Mouse (Mus musculus) kidney, embryonic 16.5 days (tissue): ENCODE data around the gene Olfr1395. TPM values are rescaled to one million over a fixed set of nuclear protein-coding genes. Genes with fewer than 3 reads are reported as not detected.

ENCODE experiments used
- ATAC-seq: fragments of 200-750 bp; cut with Nextera tagmentation; 2 replicates; pipeline ENCODE4 v1.8.0; 2017; ENCODE audit warnings: moderate TSS enrichment; ENCODE audit not compliant: low FRiP score, low TSS enrichment
- H3K27ac ChIP-seq: fragments of 300-500 bp; sonication (generic); 2 replicates; pipeline ENCODE4 v1.5.1; 2014; ENCODE audit warnings: low read length
- H3K27me3 ChIP-seq: fragments of 300-500 bp; sonication (generic); 2 replicates; pipeline ENCODE4 v1.6.1; 2014; ENCODE audit warnings: low read length, control low read depth, mixed read lengths; ENCODE audit not compliant: insufficient read depth
- H3K36me3 ChIP-seq: fragments of 300-500 bp; sonication (generic); 2 replicates; pipeline ENCODE4 v1.6.1; 2014; ENCODE audit warnings: low read length, control low read depth, mixed read lengths; ENCODE audit not compliant: insufficient read depth
- H3K4me1 ChIP-seq: fragments of 300-500 bp; sonication (generic); 2 replicates; pipeline ENCODE4 v1.6.1; 2014; ENCODE audit warnings: low read length, control low read depth, mixed read lengths; ENCODE audit not compliant: insufficient read depth
- H3K4me2 ChIP-seq: fragments of 300-500 bp; sonication (generic); replicated peaks from 2 replicates; pipeline ENCODE4 v1.6.1; 2014; ENCODE audit warnings: low read depth, low read length
- H3K4me3 ChIP-seq: fragments of 300-500 bp; sonication (generic); 2 replicates; pipeline ENCODE4 v1.5.1; 2014; ENCODE audit warnings: mild to moderate bottlenecking, low read length
- H3K9ac ChIP-seq: fragments of 300-500 bp; sonication (generic); replicated peaks from 2 replicates; pipeline ENCODE4 v1.6.1; 2014; ENCODE audit warnings: low read length
- H3K9me3 ChIP-seq: fragments of 300-500 bp; sonication (generic); 2 replicates; pipeline ENCODE4 v1.6.1; 2016; ENCODE audit warnings: low read length, control low read depth
- WGBS: fragments of 180-500 bp; shearing (Covaris S2); extraction: QIAGEN DNeasy Blood & Tissue Kit; methylation state at CpG from one replicate; pipeline ENCODE4 v1.1.7; 2014; 5-methylcytosine and 5-hydroxymethylcytosine counted together
- polyA plus RNA-seq: library from polyadenylated mRNA; unstranded; fragments of >200 nt; fragmentation: Nextera tagmentation; extraction: Ambion mirVana; gene quantifications from 2 replicates; pipeline ENCODE4 v1.2.1, GENCODE M21; 2015

Olfr1395 gene
- polyA plus RNA-seq, 1 experiment from 2014 or later, result not detected

DNA sequence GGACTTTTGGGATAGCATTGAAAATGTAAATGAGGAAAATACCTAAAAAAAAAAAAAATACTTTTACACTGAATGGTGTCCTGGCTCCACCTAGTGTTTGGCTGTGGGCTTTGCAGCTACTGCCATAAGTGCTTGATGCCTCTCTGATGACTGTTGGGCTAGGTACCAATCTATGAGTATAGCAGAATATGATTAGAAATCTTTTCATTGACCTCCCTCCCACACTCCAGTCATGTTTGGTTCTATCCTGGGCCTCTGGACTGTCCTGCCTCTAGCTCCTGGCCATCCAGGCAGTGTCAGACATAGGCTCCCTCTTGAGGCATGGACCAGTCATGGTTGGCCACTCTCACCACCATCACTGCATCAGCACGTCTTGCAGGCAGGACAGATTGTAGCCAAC is 33.2 kb upstream of the Olfr1395 start:
- Histone ChIP-seq H3K9ac (no peak overlapping the region), H3K27me3 (no peaks in the 10 kb centered on the region), H3K4me2 (no peak overlapping the region), H3K4me1 (no peaks in the 10 kb centered on the region), H3K4me3 (no peak overlapping the region), H3K36me3 (no peaks in the 10 kb centered on the region), H3K27ac (no peak overlapping the region), H3K9me3 (no peaks in the 10 kb centered on the region)
- no peak for ATAC-seq
- 20% methylated on average over 1 of the region's 1 CpGs for WGBS

GRCm38 (mm10) chr11:49111000-49111399 is 31.1 kb upstream of the Olfr1395 start:
- Histone ChIP-seq H3K9ac (no peak overlapping the region), H3K36me3 (no peaks in the 10 kb centered on the region), H3K27ac (no peak overlapping the region), H3K9me3 (no peaks in the 10 kb centered on the region), H3K4me2 (no peak overlapping the region), H3K4me3 (no peak overlapping the region), H3K4me1 (no peaks in the 10 kb centered on the region), H3K27me3 (no peaks in the 10 kb centered on the region)
- no peak for ATAC-seq
- 78% methylated on average over 1 of the region's 1 CpGs for WGBS

DNA sequence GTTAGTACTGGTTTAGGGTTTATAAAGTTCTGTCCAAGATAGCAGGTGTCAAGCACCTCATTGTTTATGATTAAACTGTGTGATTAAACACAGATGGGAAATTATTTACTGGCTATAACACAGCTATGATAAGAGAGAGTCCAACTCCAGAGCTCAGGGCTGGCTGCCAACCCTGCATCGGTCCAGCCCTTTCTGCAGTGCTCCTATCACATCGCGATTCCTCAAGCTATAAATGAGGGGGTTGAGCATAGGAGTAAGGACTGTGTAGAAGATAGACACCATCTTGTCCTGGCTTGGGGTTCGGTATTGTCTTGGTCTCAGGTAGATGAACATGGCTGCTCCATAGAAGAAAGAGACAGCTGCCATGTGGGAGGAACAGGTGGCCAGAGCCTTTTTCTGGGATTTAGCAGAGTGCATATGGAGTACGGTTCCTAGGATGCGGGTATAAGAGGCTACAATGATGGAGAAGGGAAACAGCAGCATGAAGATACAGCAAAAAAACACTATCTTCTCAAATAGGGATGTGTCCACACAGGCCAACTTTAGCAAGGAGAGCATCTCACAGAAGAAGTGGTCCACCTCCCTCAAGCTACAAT is 29.4 kb upstream of the Olfr1395 start:
- Histone ChIP-seq H3K36me3 (no peaks in the 10 kb centered on the region), H3K9ac (no peak overlapping the region), H3K4me2 (no peak overlapping the region), H3K4me1 (no peaks in the 10 kb centered on the region), H3K4me3 (no peak overlapping the region), H3K27me3 (no peaks in the 10 kb centered on the region), H3K9me3 (no peaks in the 10 kb centered on the region), H3K27ac (no peak overlapping the region)
- ATAC-seq, result no peak
- WGBS, result 73% methylated on average over 6 of the region's 6 CpGs

- Histone ChIP-seq H3K9me3 (no peaks in the 10 kb centered on the region), H3K27ac (no peak overlapping the region), H3K4me2 (no peak overlapping the region), H3K36me3 (no peaks in the 10 kb centered on the region), H3K4me1 (no peaks in the 10 kb centered on the region), H3K9ac (no peak overlapping the region), H3K4me3 (no peak overlapping the region), H3K27me3 (no peaks in the 10 kb centered on the region)
- no peak for ATAC-seq
- WGBS, result 60% methylated on average over 2 of the region's 2 CpGs
Measured at GRCm38 (mm10) chr11:49114158-49114557, 27.9 kb upstream of the Olfr1395 start.

GRCm38 (mm10) chr11:49114774-49115173 is 27.3 kb upstream of the Olfr1395 start, which contains the start of gene Olfr1396:
Gene Olfr1396 (minus strand): TSS chr11:49114874.
- Histone ChIP-seq H3K4me1 (no peaks in the 10 kb centered on the region), H3K27me3 (no peaks in the 10 kb centered on the region), H3K9me3 (no peaks in the 10 kb centered on the region), H3K36me3 (no peaks in the 10 kb centered on the region), H3K4me2 (no peak within 1 kb of the TSS), H3K27ac (no peak within 1 kb of the TSS), H3K4me3 (no peak within 1 kb of the TSS), H3K9ac (no peak within 1 kb of the TSS)
- ATAC-seq, result no peak

DNA sequence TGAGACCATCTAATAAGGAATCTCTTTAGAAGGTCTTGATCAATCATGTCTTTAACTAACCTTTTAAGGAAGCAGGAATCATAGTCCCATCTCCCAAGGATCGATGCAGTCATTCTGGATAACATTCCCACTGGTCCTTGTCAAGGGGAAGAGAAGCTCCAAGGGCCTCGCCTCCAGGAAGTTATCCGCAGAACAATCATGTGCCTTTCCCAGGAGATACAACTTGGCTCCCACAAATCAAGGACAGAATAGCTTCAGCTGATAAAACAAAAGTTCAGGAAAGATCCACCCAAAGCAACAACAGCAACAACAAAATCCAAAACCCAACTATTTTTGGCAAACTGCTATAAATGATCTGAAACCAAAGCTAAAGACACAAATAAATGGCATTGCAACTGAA is 22.4 kb upstream of the Olfr1395 start:
- ATAC-seq, result no peak
- Histone ChIP-seq H3K9me3 (no peaks in the 10 kb centered on the region), H3K4me1 (no peaks in the 10 kb centered on the region), H3K4me2 (no peak overlapping the region), H3K36me3 (no peaks in the 10 kb centered on the region), H3K9ac (no peak overlapping the region), H3K27me3 (no peaks in the 10 kb centered on the region), H3K4me3 (no peak overlapping the region), H3K27ac (no peak overlapping the region)
- WGBS, result 72% methylated on average over 3 of the region's 3 CpGs

DNA sequence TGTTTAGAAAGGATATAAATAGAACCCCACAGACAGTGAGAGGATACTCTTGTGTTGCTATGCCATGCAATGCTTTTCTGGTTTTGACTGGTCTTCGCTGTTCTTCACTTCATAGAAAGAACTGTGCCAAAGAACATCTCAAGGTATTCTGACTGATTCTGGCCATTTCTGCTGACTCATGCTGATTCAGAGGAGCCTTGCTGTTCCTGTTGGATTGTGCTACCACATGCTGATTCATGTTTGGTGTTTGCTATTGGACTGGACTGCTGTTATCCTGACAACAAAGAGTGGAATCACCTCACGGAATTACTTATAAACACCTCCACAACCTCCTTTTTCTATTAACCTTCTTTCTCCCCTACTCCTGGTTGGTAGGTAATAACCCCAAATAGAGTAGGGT is 17.9 kb upstream of the Olfr1395 start:
- Histone ChIP-seq H3K4me2 (no peak overlapping the region), H3K9ac (no peak overlapping the region), H3K27me3 (no peaks in the 10 kb centered on the region), H3K4me1 (no peaks in the 10 kb centered on the region), H3K4me3 (no peak overlapping the region), H3K36me3 (no peaks in the 10 kb centered on the region), H3K27ac (no peak overlapping the region), H3K9me3 (no peaks in the 10 kb centered on the region)
- ATAC-seq, result no peak
- 89% methylated on average over 2 of the region's 2 CpGs for WGBS

GRCm38 (mm10) chr11:49154077-49154476 is 12.0 kb downstream of the Olfr1395 start, which contains the start of gene Olfr1394:
Gene Olfr1394 (plus strand): TSS chr11:49154377.
- no peak within 1 kb of the TSS for H3K4me2 ChIP-seq
- H3K4me3 ChIP-seq, result no peak within 1 kb of the TSS
- H3K9ac ChIP-seq, result no peak within 1 kb of the TSS
- ATAC-seq, result no peak
- WGBS, result 81% methylated on average over 1 of the region's 1 CpGs
- H3K27ac ChIP-seq, result no peak within 1 kb of the TSS
- no peaks in the 10 kb centered on the region for H3K27me3 ChIP-seq
- no peaks in the 10 kb centered on the region for H3K9me3 ChIP-seq
- no peaks in the 10 kb centered on the region for H3K4me1 ChIP-seq
- no peaks in the 10 kb centered on the region for H3K36me3 ChIP-seq

- Histone ChIP-seq H3K27me3 (no peaks in the 10 kb centered on the region), H3K27ac (no peak overlapping the region), H3K9me3 (no peaks in the 10 kb centered on the region), H3K4me2 (no peak overlapping the region), H3K4me1 (no peaks in the 10 kb centered on the region), H3K9ac (no peak overlapping the region), H3K4me3 (no peak overlapping the region), H3K36me3 (no peaks in the 10 kb centered on the region)
- no peak for ATAC-seq
- 83% methylated on average over 2 of the region's 2 CpGs for WGBS
Measured at GRCm38 (mm10) chr11:49156821-49157814, 15.0 kb downstream of the Olfr1395 start.
